Mouse (Mus musculus) kidney, postnatal 25 days (tissue): ENCODE measurements at regions not wholly inside any gene's neighbourhood (a gene's known extent, or its start where the extent isn't known, plus 50 kb on each side); places are given as distances from the start of the nearest gene placed in this dataset.

Experiments
- DNase-seq, 2 experiments: peaks; one replicate each; pipeline ENCODE4 v3.0.0; 2021; ENCODE audit warnings: mixed read lengths in 2 of 2

- no peak for DNase-seq
These were observed 72.9 kb downstream of the Manea start for GRCm38 (mm10) chr4:26273754-26274153.

- DNase-seq: no peak
These were observed 87.3 kb downstream of the Manea start for GRCm38 (mm10) chr4:26259230-26260029.

- no peak for DNase-seq
These were observed 90.8 kb downstream of the Manea start for GRCm38 (mm10) chr4:26255889-26256288.

- peak; percentile 71 to 81 for DNase-seq
These were observed 98.5 kb downstream of the Manea start for GRCm38 (mm10) chr4:26247925-26248856.

GRCm38 (mm10) chr4:26223267-26223666 lies 123.4 kb downstream of the Manea start:
- DNase-seq: no peak
